Mouse (Mus musculus) small intestine, adult 2 months (tissue): Measurements from ENCODE around the gene Cyp1a2.

Experiments used
- CTCF ChIP-seq: fragments of 200-500 bp; IDR thresholded peaks from 2 replicates; pipeline ENCODE4 v1.5.1; 2012; ENCODE audit warnings: low read depth, mild to moderate bottlenecking, control low read depth, inconsistent platforms, low read length, moderate library complexity, mixed read lengths; ENCODE audit not compliant: insufficient replicate concordance, insufficient read length; ENCODE audit errors: extremely low read depth
- POLR2A ChIP-seq: fragments of 200-500 bp; IDR thresholded peaks from 2 replicates; pipeline ENCODE4 v1.6.1; 2012; ENCODE audit warnings: low read depth, mild to moderate bottlenecking, control low read depth, inconsistent platforms, low read length, moderate library complexity

DNA sequence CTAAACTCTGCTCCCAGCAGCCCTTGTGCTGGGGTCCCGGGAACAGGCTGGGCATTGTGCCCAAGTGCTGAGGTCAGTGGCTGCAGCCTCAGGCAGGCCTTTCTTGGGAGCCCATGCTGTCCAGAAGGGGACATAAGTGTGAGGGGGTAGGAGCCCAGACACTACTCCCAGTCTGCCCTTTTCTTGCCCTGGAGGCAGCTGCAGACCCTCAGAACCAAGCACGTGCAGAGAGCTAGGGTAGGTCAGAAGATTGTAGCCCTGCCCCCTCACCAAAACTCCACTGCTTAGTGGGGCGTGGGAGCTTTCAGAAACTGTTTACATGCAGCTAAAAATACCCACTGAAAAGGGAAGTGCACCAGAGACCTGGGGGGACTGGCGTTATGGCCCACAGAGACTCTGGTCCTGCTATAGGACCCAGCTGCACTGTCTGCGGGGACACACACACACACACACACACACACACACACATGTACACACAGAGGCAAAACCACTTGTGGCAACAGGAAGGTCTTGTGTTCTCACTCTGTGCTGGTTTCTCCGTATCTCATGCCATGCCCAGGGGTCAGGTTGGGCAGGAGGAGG, 45.7 kb downstream of the Cyp1a2 start:
- TF ChIP-seq CTCF, result no peak
- no peak for TF ChIP-seq POLR2A
